Mouse (Mus musculus): ENCODE data around the gene Slc10a4. TPM values are rescaled to one million over a fixed set of nuclear protein-coding genes. Genes with fewer than 3 reads are reported as not detected.
A peak's percentile ranks its signal among the peaks of the same experiment; 100 is the strongest.

Slc10a4 gene
- 2.2 and 2.4 TPM in 2 replicates for polyA plus RNA-seq (2016; fragmentation: Nextera tagmentation; extraction: Ambion mirVana)

- WGBS = 11% methylated on average over 65 of the region's 65 CpGs
These were observed at the start of gene Slc10a4 for GRCm38 (mm10) chr5:73006784-73007581. TSS of gene Slc10a4 (plus strand) at chr5:73006883.

DNA sequence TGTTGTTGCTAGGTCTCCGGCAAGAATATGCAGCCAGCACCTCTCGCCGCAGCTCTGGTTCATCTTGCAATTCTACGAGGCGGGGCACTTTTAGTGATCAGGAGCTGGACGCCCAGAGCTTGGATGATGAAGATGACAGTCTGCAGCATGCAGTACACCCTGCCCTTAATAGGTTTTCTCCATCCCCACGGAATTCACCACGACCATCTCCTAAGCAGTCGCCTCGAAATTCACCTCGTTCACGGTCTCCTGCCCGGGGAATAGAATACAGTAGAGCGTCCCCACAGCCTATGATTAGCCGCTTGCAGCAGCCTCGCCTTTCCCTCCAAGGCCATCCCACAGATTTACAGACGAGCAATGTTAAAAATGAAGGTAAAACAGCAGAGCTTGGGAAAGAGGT, 49.4 kb upstream of the Slc10a4 start:
- Histone ChIP-seq H3K9me3 (no peaks in the 10 kb centered on the region), H3K4me3 (no peak overlapping the region), H3K27ac (no peak overlapping the region), H3K27me3 (ENCODE audit: poor library complexity, severe bottlenecking) (no peaks in the 10 kb centered on the region), H3K4me1 (no peaks in the 10 kb centered on the region), H3K36me3 (replicated peaks) (peaks cover 23% of the 10 kb centered on the region)
- 91% methylated on average over 17 of the region's 17 CpGs for WGBS
- DNase-seq (ENCODE audit: extremely low spot score, low spot score) = no peak

More at GRCm38 (mm10) chr5:73006784-73007581, at the start of gene Slc10a4:
- H3K36me3 ChIP-seq (replicated peaks) = no peaks in the 10 kb centered on the region
- H3K9me3 ChIP-seq = no peaks in the 10 kb centered on the region
- H3K4me1 ChIP-seq = peaks cover 10% of the 10 kb centered on the region
- no peak within 1 kb of the TSS for H3K27ac ChIP-seq
- DNase-seq (ENCODE audit: extremely low spot score, low spot score) = peak; percentile 46
- peaks cover 55% of the 10 kb centered on the region for H3K27me3 ChIP-seq (ENCODE audit: poor library complexity, severe bottlenecking)
- H3K4me3 ChIP-seq = peak within 1 kb of the TSS; percentile 51

- WGBS = 85% methylated on average over 6 of the region's 6 CpGs
- Histone ChIP-seq H3K36me3 (replicated peaks) (peaks cover 37% of the 10 kb centered on the region), H3K4me3 (no peak overlapping the region)
These were observed 46.6 kb upstream of the Slc10a4 start for GRCm38 (mm10) chr5:72960096-72960495.

DNA sequence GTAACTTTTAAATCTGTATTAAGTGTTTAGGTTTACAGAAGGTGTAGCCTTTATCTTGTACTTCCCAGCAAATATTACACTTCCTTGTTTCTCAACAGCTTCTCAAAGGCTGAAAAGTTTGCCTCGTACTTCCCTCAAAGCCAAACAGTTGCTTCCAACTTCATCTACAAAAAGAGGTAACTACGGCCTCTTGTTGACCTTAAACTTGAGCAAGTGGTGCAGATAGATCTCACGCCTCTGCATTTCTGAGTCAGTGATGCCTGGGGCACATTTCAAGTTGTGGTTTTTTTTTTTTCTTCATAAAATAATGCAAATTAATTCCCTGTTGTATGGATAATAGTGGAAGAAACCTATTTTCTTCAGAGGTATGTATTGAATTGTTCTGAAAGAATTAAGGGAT, 41.0 kb upstream of the Slc10a4 start:
- H3K4me1 ChIP-seq = no peaks in the 10 kb centered on the region
- no peak overlapping the region for H3K4me3 ChIP-seq
- H3K36me3 ChIP-seq (replicated peaks) = peaks cover 59% of the 10 kb centered on the region
- no peaks in the 10 kb centered on the region for H3K27me3 ChIP-seq (ENCODE audit: poor library complexity, severe bottlenecking)
- H3K27ac ChIP-seq = no peak overlapping the region
- DNase-seq (ENCODE audit: extremely low spot score, low spot score) = no peak
- H3K9me3 ChIP-seq = no peaks in the 10 kb centered on the region
- WGBS = 94% methylated on average over 3 of the region's 3 CpGs

More at GRCm38 (mm10) chr5:72960096-72960495, 46.6 kb upstream of the Slc10a4 start:
- Histone ChIP-seq H3K4me1 (no peaks in the 10 kb centered on the region), H3K27ac (no peak overlapping the region), H3K9me3 (no peaks in the 10 kb centered on the region), H3K27me3 (ENCODE audit: poor library complexity, severe bottlenecking) (no peaks in the 10 kb centered on the region)
- DNase-seq (ENCODE audit: extremely low spot score, low spot score) = no peak

DNA sequence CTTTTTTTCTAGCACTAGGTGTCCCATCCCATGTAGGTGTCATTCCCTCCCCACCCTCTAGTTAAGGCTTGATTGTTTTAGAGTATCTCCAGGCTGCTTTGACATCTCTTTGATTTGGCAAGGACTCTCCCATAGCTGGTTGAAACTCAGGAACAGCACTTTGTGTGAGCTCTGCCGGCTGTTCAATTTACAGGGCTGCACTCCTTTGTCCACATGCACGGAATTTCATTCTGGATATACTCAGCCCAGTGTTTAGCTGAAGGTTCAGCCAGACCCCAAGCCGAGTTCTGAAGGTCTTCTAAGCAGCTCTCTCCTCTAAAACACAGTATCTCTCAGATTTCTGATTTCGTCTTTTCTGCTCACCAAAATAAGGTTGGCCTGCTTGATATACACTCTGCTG, 34.2 kb upstream of the Slc10a4 start:
- H3K36me3 ChIP-seq (replicated peaks) = peaks cover 76% of the 10 kb centered on the region
- no peak overlapping the region for H3K4me3 ChIP-seq
- peaks cover 11% of the 10 kb centered on the region for H3K4me1 ChIP-seq
- WGBS = 69% methylated on average over 4 of the region's 4 CpGs
- DNase-seq (ENCODE audit: extremely low spot score, low spot score) = no peak
- no peaks in the 10 kb centered on the region for H3K9me3 ChIP-seq
- no peak overlapping the region for H3K27ac ChIP-seq
- no peaks in the 10 kb centered on the region for H3K27me3 ChIP-seq (ENCODE audit: poor library complexity, severe bottlenecking)

DNA sequence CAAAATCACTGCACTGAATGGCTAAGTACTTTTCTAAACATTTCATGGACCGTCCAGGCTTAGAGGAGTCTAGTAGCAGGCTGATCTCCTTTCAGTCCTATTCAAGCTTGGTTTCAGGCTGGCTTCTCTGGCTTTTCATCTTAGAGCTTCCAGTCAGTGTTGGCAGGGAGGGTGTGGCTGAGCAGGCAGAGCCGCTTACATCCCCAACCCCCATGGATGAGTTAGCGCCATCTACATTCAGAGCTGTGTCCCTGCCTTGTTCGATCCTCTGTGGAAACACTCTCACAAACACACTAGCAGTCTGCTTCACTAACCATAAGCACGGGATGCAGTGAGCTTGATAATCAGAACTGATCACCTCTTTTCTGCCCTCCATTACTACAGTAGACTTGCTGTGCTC, 33.7 kb upstream of the Slc10a4 start:
- Histone ChIP-seq H3K9me3 (no peaks in the 10 kb centered on the region), H3K4me3 (no peak overlapping the region), H3K27ac (no peak overlapping the region), H3K27me3 (ENCODE audit: poor library complexity, severe bottlenecking) (no peaks in the 10 kb centered on the region), H3K36me3 (replicated peaks) (peaks cover 76% of the 10 kb centered on the region), H3K4me1 (peaks cover 11% of the 10 kb centered on the region)
- WGBS = 61% methylated on average over 5 of the region's 5 CpGs
- no peak for DNase-seq (ENCODE audit: extremely low spot score, low spot score)

GRCm38 (mm10) chr5:72974602-72975001, 32.1 kb upstream of the Slc10a4 start, which contains the start of gene Gm10135:
TSS of gene Gm10135 (minus strand) at chr5:72974702.
- H3K36me3 ChIP-seq (replicated peaks) = peaks cover 69% of the 10 kb centered on the region
- no peaks in the 10 kb centered on the region for H3K9me3 ChIP-seq
- WGBS = 96% methylated on average over 7 of the region's 7 CpGs

DNA sequence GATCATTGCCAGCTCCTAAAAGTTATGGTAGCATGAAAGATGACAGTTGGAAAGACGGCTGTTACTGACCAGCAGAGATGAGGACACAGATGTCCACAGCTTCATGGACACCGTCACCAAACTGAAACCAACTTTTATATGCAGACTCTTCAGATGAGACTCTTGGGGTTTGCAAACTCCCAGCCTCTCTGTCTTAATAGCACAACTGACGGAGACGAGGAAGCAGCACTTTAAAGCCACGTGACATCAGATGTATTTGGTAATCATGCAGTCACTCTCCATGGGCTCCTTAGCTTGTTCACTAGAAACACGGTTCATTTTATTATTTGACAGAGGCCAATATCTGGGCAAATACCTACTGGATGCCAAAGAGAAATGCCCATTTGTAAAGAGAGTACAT, 30.7 kb upstream of the Slc10a4 start:
- no peaks in the 10 kb centered on the region for H3K27me3 ChIP-seq (ENCODE audit: poor library complexity, severe bottlenecking)
- H3K4me1 ChIP-seq = peaks cover 11% of the 10 kb centered on the region
- no peak overlapping the region for H3K27ac ChIP-seq
- H3K4me3 ChIP-seq = no peak overlapping the region
- no peaks in the 10 kb centered on the region for H3K9me3 ChIP-seq
- WGBS = 95% methylated on average over 6 of the region's 6 CpGs
- peaks cover 73% of the 10 kb centered on the region for H3K36me3 ChIP-seq (replicated peaks)
- no peak for DNase-seq (ENCODE audit: extremely low spot score, low spot score)

More at GRCm38 (mm10) chr5:72974602-72975001, 32.1 kb upstream of the Slc10a4 start, which contains the start of gene Gm10135:
- Histone ChIP-seq H3K27me3 (ENCODE audit: poor library complexity, severe bottlenecking) (no peaks in the 10 kb centered on the region), H3K4me1 (peaks cover 11% of the 10 kb centered on the region), H3K4me3 (no peak within 1 kb of the TSS), H3K27ac (no peak within 1 kb of the TSS)
- no peak for DNase-seq (ENCODE audit: extremely low spot score, low spot score)

DNA sequence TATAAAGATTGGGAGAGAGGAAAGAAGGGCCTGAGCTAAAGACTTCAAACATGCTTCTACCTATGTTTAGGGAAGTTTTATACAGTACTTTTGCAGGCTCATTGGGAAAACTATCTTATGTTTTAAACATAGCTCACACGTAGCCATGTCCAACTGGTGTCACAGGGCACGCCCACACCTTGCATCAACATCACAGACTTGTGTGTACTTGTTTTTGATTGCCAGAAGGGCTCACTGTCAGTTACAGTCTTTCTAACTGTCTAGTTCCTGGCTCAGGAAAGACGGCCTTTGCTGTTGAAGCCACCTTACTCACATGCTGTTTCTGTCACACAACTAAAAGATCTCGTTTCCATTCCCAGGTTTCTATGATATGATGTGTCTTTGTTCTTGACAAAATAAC, 30.1 kb upstream of the Slc10a4 start:
- Histone ChIP-seq H3K4me1 (peaks cover 11% of the 10 kb centered on the region), H3K9me3 (no peaks in the 10 kb centered on the region), H3K36me3 (replicated peaks) (peaks cover 71% of the 10 kb centered on the region), H3K27ac (no peak overlapping the region), H3K27me3 (ENCODE audit: poor library complexity, severe bottlenecking) (no peaks in the 10 kb centered on the region), H3K4me3 (no peak overlapping the region)
- 93% methylated on average over 4 of the region's 4 CpGs for WGBS
- no peak for DNase-seq (ENCODE audit: extremely low spot score, low spot score)

- DNase-seq (ENCODE audit: extremely low spot score, low spot score) = no peak
- no peaks in the 10 kb centered on the region for H3K27me3 ChIP-seq (ENCODE audit: poor library complexity, severe bottlenecking)
- no peak overlapping the region for H3K4me3 ChIP-seq
- H3K9me3 ChIP-seq = no peaks in the 10 kb centered on the region
- H3K36me3 ChIP-seq (replicated peaks) = peaks cover 17% of the 10 kb centered on the region
- 0 out of 2 replicates have a peak, but pooled peaks cover 3% of the 10 kb centered on the region for H3K4me1 ChIP-seq
- 14% methylated on average over 2 of the region's 2 CpGs for WGBS
- no peak overlapping the region for H3K27ac ChIP-seq
These were observed 22.6 kb upstream of the Slc10a4 start for GRCm38 (mm10) chr5:72984091-72984490.

GRCm38 (mm10) chr5:72987786-72988185, 18.9 kb upstream of the Slc10a4 start:
- WGBS = 93% methylated on average over 7 of the region's 7 CpGs
- DNase-seq (ENCODE audit: extremely low spot score, low spot score) = no peak
- no peaks in the 10 kb centered on the region for H3K36me3 ChIP-seq (replicated peaks)

GRCm38 (mm10) chr5:72989756-72990155, 16.9 kb upstream of the Slc10a4 start:
- Histone ChIP-seq H3K27ac (no peak overlapping the region), H3K36me3 (replicated peaks) (no peaks in the 10 kb centered on the region), H3K4me1 (peaks cover 26% of the 10 kb centered on the region), H3K9me3 (no peaks in the 10 kb centered on the region), H3K27me3 (ENCODE audit: poor library complexity, severe bottlenecking) (no peaks in the 10 kb centered on the region), H3K4me3 (no peak overlapping the region)
- DNase-seq (ENCODE audit: extremely low spot score, low spot score) = no peak
- 88% methylated on average over 8 of the region's 8 CpGs for WGBS

More at GRCm38 (mm10) chr5:72987786-72988185, 18.9 kb upstream of the Slc10a4 start:
- no peak overlapping the region for H3K27ac ChIP-seq
- no peaks in the 10 kb centered on the region for H3K9me3 ChIP-seq
- no peaks in the 10 kb centered on the region for H3K27me3 ChIP-seq (ENCODE audit: poor library complexity, severe bottlenecking)
- H3K4me3 ChIP-seq = no peak overlapping the region
- peaks cover 15% of the 10 kb centered on the region for H3K4me1 ChIP-seq

GRCm38 (mm10) chr5:72992474-72992873, 14.2 kb upstream of the Slc10a4 start:
- H3K36me3 ChIP-seq (replicated peaks) = no peaks in the 10 kb centered on the region
- DNase-seq (ENCODE audit: extremely low spot score, low spot score) = no peak
- peaks cover 35% of the 10 kb centered on the region for H3K4me1 ChIP-seq
- H3K27ac ChIP-seq = no peak overlapping the region
- no peaks in the 10 kb centered on the region for H3K9me3 ChIP-seq
- 91% methylated on average over 1 of the region's 1 CpGs for WGBS
- no peaks in the 10 kb centered on the region for H3K27me3 ChIP-seq (ENCODE audit: poor library complexity, severe bottlenecking)
- H3K4me3 ChIP-seq = no peak overlapping the region

Measured in forebrain, embryonic 10.5 days (tissue).